Comparison of ENCODE assay signal across 21 mouse cellular contexts in the genomic region with DNA sequence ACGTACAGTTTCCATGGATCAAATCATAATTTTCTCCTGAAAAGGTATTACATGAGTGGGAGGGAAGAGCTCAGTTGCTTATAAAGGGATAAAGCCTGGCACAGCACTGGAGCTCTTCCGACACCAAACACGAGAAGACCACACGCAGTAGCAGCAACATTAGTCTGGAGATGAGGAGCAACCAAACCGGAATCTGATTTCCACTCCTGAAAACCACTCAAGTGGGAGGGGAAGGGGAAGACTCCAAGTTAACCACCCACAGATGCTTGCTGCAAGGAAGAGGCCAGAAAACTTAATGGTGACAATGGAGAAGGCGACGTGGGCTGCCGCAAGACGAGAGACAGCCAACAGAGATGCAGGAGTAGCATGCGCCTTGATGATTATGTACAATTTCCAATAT. TPM values are rescaled to one million over a fixed set of nuclear protein-coding genes. Genes with fewer than 3 reads are reported as not detected.
"Had no signal": no experiment of that assay in that cellular context is flagged by ENCODE, and none has a peak within 500 bp of the region (broad histone marks: within the 10 kb centered on the region; RNA-seq: fewer than 3 reads in every experiment).

No protein-coding gene starts in this region.

- H3K27ac ChIP-seq: liver, embryonic 13.5 days; liver, embryonic 15.5 days; lung, embryonic 15.5 days; macrophage; midbrain, embryonic 13.5 days; midbrain, embryonic 15.5 days; neural tube, embryonic 12.5 days; stomach, embryonic 15.5 days had no signal

- H3K4me1 ChIP-seq: liver, embryonic 13.5 days; liver, embryonic 15.5 days; lung, embryonic 15.5 days; midbrain, embryonic 13.5 days; midbrain, embryonic 15.5 days; neural tube, embryonic 12.5 days; stomach, embryonic 15.5 days had no signal

- H3K9me3 ChIP-seq: liver, embryonic 13.5 days; liver, embryonic 15.5 days; lung, embryonic 15.5 days; midbrain, embryonic 13.5 days; midbrain, embryonic 15.5 days; neural tube, embryonic 12.5 days; stomach, embryonic 15.5 days had no signal

- DNase-seq: liver, embryonic 13.5 days; liver, postnatal 0 days; lung, adult 2 months; lung, postnatal 14 days; lung, postnatal 36 days; thymus, adult 2 months; thymus, postnatal 25 days; thymus, postnatal 4 days had no signal

- ATAC-seq: liver, postnatal 0 days; lung, postnatal 0 days; midbrain, embryonic 13.5 days; midbrain, embryonic 15.5 days had no signal

- H3K4me2 ChIP-seq: liver, embryonic 13.5 days; liver, embryonic 15.5 days; lung, embryonic 15.5 days; midbrain, embryonic 11.5 days; midbrain, embryonic 13.5 days; midbrain, embryonic 15.5 days; neural tube, embryonic 12.5 days; stomach, embryonic 15.5 days had no signal

- H3K4me3 ChIP-seq: liver, embryonic 13.5 days; liver, embryonic 15.5 days; lung, embryonic 15.5 days; megakaryocyte, embryonic 14.5 days; midbrain, embryonic 13.5 days; midbrain, embryonic 15.5 days; neural tube, embryonic 12.5 days; stomach, embryonic 15.5 days had no signal

- H3K36me3 ChIP-seq: liver, embryonic 13.5 days; liver, embryonic 15.5 days; lung, embryonic 15.5 days; midbrain, embryonic 13.5 days; midbrain, embryonic 15.5 days; neural tube, embryonic 12.5 days; stomach, embryonic 15.5 days had no signal

- H3K9ac ChIP-seq: liver, embryonic 13.5 days; liver, embryonic 15.5 days; liver, postnatal 0 days; lung, embryonic 15.5 days; midbrain, embryonic 13.5 days; midbrain, embryonic 15.5 days; neural tube, embryonic 12.5 days; stomach, embryonic 15.5 days had no signal

- H3K27me3 ChIP-seq: liver, embryonic 13.5 days; liver, embryonic 15.5 days; lung, embryonic 15.5 days; midbrain, embryonic 13.5 days; midbrain, embryonic 15.5 days; neural tube, embryonic 12.5 days; stomach, embryonic 15.5 days had no signal

RNA-seq across cellular contexts. Expression of gene Shc3, which starts 45.9 kb away (rescaled TPM):
- total RNA-seq: megakaryocyte progenitor cell, adult 5-6 weeks; monocyte, adult 5-6 weeks; neutrophil, adult 5-6 weeks had no signal
- polyA plus RNA-seq: liver, embryonic 13.5 days; liver, embryonic 15.5 days; macrophage had no signal
